Mouse (Mus musculus) lung, postnatal 36 days (tissue): ENCODE results near the gene Cth.

Source experiments
- DNase-seq: peaks from one replicate; pipeline ENCODE4 v3.0.0; 2022; ENCODE audit warnings: mixed read lengths

The Cth gene

GRCm38 (mm10) chr3:157908166-157908565, 16.7 kb downstream of the Cth start:
- DNase-seq: peak; percentile 7

- no peak for DNase-seq
These were observed 23.2 kb downstream of the Cth start for GRCm38 (mm10) chr3:157901721-157902120.

GRCm38 (mm10) chr3:157899986-157900385, 24.9 kb downstream of the Cth start:
- no peak for DNase-seq

GRCm38 (mm10) chr3:157897645-157898044, 27.2 kb downstream of the Cth start:
- no peak for DNase-seq

GRCm38 (mm10) chr3:157891819-157892218, 33.1 kb downstream of the Cth start:
- no peak for DNase-seq

- DNase-seq: no peak
These were observed 40.7 kb downstream of the Cth start for GRCm38 (mm10) chr3:157884081-157884643.

GRCm38 (mm10) chr3:157883085-157883484, 41.8 kb downstream of the Cth start:
- DNase-seq: no peak

GRCm38 (mm10) chr3:157881992-157882391, 42.9 kb downstream of the Cth start:
- no peak for DNase-seq

GRCm38 (mm10) chr3:157880983-157881382, 43.9 kb downstream of the Cth start:
- peak; percentile 34 for DNase-seq

GRCm38 (mm10) chr3:157877847-157878246, 47.0 kb downstream of the Cth start:
- DNase-seq: no peak

- peak; percentile 75 for DNase-seq
These were observed 48.3 kb downstream of the Cth start for GRCm38 (mm10) chr3:157876439-157877156.

GRCm38 (mm10) chr3:157872897-157873296, 52.0 kb downstream of the Cth start:
- DNase-seq: no peak

- no peak for DNase-seq
These were observed 57.0 kb downstream of the Cth start for GRCm38 (mm10) chr3:157867836-157868235.

GRCm38 (mm10) chr3:157866251-157866650, 58.6 kb downstream of the Cth start:
- no peak for DNase-seq

- no peak for DNase-seq
These were observed 59.0 kb downstream of the Cth start for GRCm38 (mm10) chr3:157865848-157866247.

GRCm38 (mm10) chr3:157865431-157865830, 59.4 kb downstream of the Cth start:
- no peak for DNase-seq

- DNase-seq: no peak
These were observed 72.1 kb downstream of the Cth start for GRCm38 (mm10) chr3:157852806-157853205.

- DNase-seq: no peak
These were observed 76.4 kb downstream of the Cth start for GRCm38 (mm10) chr3:157848503-157848902.

- no peak for DNase-seq
These were observed 77.3 kb downstream of the Cth start for GRCm38 (mm10) chr3:157847338-157848284.
